15 mouse cellular contexts compared by ENCODE assay signal in the genomic region with DNA sequence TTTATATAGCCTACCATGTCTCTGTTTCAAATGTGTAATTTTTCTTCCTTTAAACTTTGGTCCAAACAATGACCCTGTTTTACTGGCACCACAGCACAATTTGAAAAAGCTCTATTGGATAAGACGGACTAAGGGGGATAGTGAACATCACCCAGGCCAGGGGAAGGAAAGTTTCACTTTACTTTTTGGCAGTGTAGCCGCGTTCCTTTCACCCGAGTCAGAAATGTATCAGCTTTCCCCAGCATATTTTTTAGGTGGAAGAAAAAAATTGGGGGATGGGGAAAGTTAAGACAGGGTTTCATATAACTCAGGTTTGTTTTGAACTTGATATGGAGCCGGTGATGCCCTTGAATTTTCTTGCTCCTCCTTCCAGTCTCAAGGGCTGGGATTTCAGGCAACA. TPM values are rescaled to one million over a fixed set of nuclear protein-coding genes. Genes with fewer than 3 reads are reported as not detected.
DNase-seq lines count a peak whose midpoint lies in the region; ATAC-seq and TF ChIP-seq lines count a peak whose summit lies in the region.
"Had no signal": no experiment of that assay in that cellular context is flagged by ENCODE, and none has a peak within 500 bp of the region (broad histone marks: within the 10 kb centered on the region; RNA-seq: fewer than 3 reads in every experiment).

No protein-coding gene starts in this region.

- H3K27ac ChIP-seq in heart, adult 2 months = no peak overlapping the region
- no peak overlapping the region for H3K27ac ChIP-seq in heart, embryonic 11.5 days (ENCODE audit: low read depth, low read length)
- H3K27ac ChIP-seq in embryonic facial prominence, embryonic 14.5 days (replicated peaks; ENCODE audit: low read depth, low read length) = no peak overlapping the region
- H3K27ac ChIP-seq: heart, embryonic 15.5 days; hindbrain, embryonic 14.5 days; layer of hippocampus, adult 2 months had no signal

- no peaks in the 10 kb centered on the region for H3K9me3 ChIP-seq in heart, embryonic 11.5 days (replicated peaks; ENCODE audit: control insufficient read depth, low read length)
- H3K9me3 ChIP-seq in embryonic facial prominence, embryonic 14.5 days (ENCODE audit: control insufficient read depth, low read length) = no peaks in the 10 kb centered on the region
- H3K9me3 ChIP-seq: heart, embryonic 15.5 days had no signal

- H3K4me1 ChIP-seq in heart, adult 2 months (ENCODE audit: control insufficient read depth, insufficient read depth, low read length) = no peaks in the 10 kb centered on the region; the same call in none of the 2 replicates
- H3K4me1 ChIP-seq in heart, embryonic 11.5 days (ENCODE audit: control insufficient read depth, insufficient read depth, low read length) = peaks cover 10% of the 10 kb centered on the region
- H3K4me1 ChIP-seq in embryonic facial prominence, embryonic 14.5 days (ENCODE audit: control insufficient read depth, insufficient read depth, low read length) = peaks cover 6% of the 10 kb centered on the region

- peak; percentile 16 to 20 for DNase-seq in heart, adult 2 months
- peak; percentile 78 for DNase-seq in embryonic facial prominence, embryonic 14.5 days (ENCODE audit: low spot score)
- peak; percentile 31 to 34 for DNase-seq in heart, postnatal 10 days
- no peak for DNase-seq in thymus, postnatal 10 days (ENCODE audit: low spot score in 2 of 2)
- DNase-seq in layer of hippocampus, adult 11-12 months (ENCODE audit: low spot score) = no peak
- no peak for DNase-seq in c-Kit-positive CD71-positive TER-119-positive erythroid progenitor cells, embryonic 14.5 days (ENCODE audit: low spot score)
- DNase-seq: cerebellum, adult 11 months; kidney, adult 9 months; thymus, postnatal 14 days had no signal

- intact Hi-C loops in heart, adult 2 months (cut with DNase I) = loop anchor here (5.0 kb wide), 2 partner anchors 200 to 410 kb away; a partner anchor contains a TSS
- intact Hi-C loops in heart, postnatal 10 days (cut with DNase I) = loop anchor here (5.0 kb wide), 1 partner anchor 415 kb away; no protein-coding TSS in a partner anchor

- no peak for ATAC-seq in heart, embryonic 11.5 days (replicated peaks; ENCODE audit: insufficient number of reproducible peaks, low FRiP score, low TSS enrichment)
- peak; percentile 68 for ATAC-seq in embryonic facial prominence, embryonic 14.5 days (ENCODE audit: low read depth)

- H3K79me2 ChIP-seq in heart, adult 2 months (replicated peaks; ENCODE audit: control insufficient read depth, insufficient read depth, low read length) = peaks cover 2% of the 10 kb centered on the region; the same call in 1 of the 2 replicates
- peaks cover 33% of the 10 kb centered on the region for H3K79me2 ChIP-seq in C2C12 (ENCODE audit: control insufficient read depth, insufficient read depth)

- H3K36me3 ChIP-seq in heart, adult 2 months (ENCODE audit: control insufficient read depth, insufficient read depth, low read length) = no peaks in the 10 kb centered on the region
- peaks cover 8% of the 10 kb centered on the region for H3K36me3 ChIP-seq in heart, embryonic 11.5 days (ENCODE audit: control insufficient read depth, insufficient read depth, low read length)
- H3K36me3 ChIP-seq in C2C12 (ENCODE audit: control insufficient read depth, insufficient read depth) = peaks cover 9% of the 10 kb centered on the region
- peaks cover 12% of the 10 kb centered on the region for H3K36me3 ChIP-seq in embryonic facial prominence, embryonic 14.5 days (ENCODE audit: control insufficient read depth, insufficient read depth, low read length)

- H3K27me3 ChIP-seq in heart, adult 2 months (ENCODE audit: control insufficient read depth, insufficient read depth, low read length) = no peaks in the 10 kb centered on the region
- no peaks in the 10 kb centered on the region for H3K27me3 ChIP-seq in heart, embryonic 11.5 days (ENCODE audit: control insufficient read depth, insufficient read depth, low read length)
- no peaks in the 10 kb centered on the region for H3K27me3 ChIP-seq in C2C12 (ENCODE audit: control insufficient read depth, insufficient read depth, insufficient read length)
- H3K27me3 ChIP-seq in embryonic facial prominence, embryonic 14.5 days (replicated peaks; ENCODE audit: control insufficient read depth, insufficient read depth, low read length) = no peaks in the 10 kb centered on the region
- H3K27me3 ChIP-seq: heart, embryonic 15.5 days had no signal

- no peak for TF ChIP-seq CTCF in heart, adult 2 months (IDR thresholded peaks at IDR 0.05)
- TF ChIP-seq CTCF in C2C12 (IDR thresholded peaks at IDR 0.05; ENCODE audit: control insufficient read depth, insufficient read depth, insufficient read length) = no peak

- H3K9ac ChIP-seq in heart, adult 2 months (ENCODE audit: low read depth, low read length) = no peak overlapping the region
- no peak overlapping the region for H3K9ac ChIP-seq in heart, embryonic 11.5 days (ENCODE audit: low read depth, low read length)
- H3K9ac ChIP-seq in embryonic facial prominence, embryonic 14.5 days (ENCODE audit: low read depth, low read length) = no peak overlapping the region
- H3K9ac ChIP-seq: hindbrain, embryonic 14.5 days had no signal

- H3K4me2 ChIP-seq in heart, embryonic 11.5 days = no peak overlapping the region
- no peak overlapping the region for H3K4me2 ChIP-seq in embryonic facial prominence, embryonic 14.5 days (ENCODE audit: low read depth, low read length)
- H3K4me2 ChIP-seq: midbrain, embryonic 11.5 days had no signal

- whole genome bisulfite sequencing in heart, adult 2 months = 70% methylated on average over 5 of the region's 5 CpGs
- WGBS in heart, embryonic 11.5 days (ENCODE audit: insufficient replicate concordance) = 72% methylated on average over 5 of the region's 5 CpGs
- WGBS in embryonic facial prominence, embryonic 14.5 days = 46% methylated on average over 5 of the region's 5 CpGs

- TF ChIP-seq EP300 in heart, adult 2 months (IDR thresholded peaks at IDR 0.05; ENCODE audit: insufficient read depth, low read depth, low read length) = no peak

- TF ChIP-seq POLR2A in heart, adult 2 months (IDR thresholded peaks at IDR 0.05; ENCODE audit: insufficient read depth, low read depth, low read length) = no peak

- H3K4me3 ChIP-seq in heart, adult 2 months = no peak overlapping the region; the same call in 1 of the 2 replicates
- H3K4me3 ChIP-seq in heart, embryonic 11.5 days (ENCODE audit: low read depth, low read length) = no peak overlapping the region
- H3K4me3 ChIP-seq in C2C12 (ENCODE audit: insufficient read depth, poor library complexity, severe bottlenecking) = no peak overlapping the region
- H3K4me3 ChIP-seq in embryonic facial prominence, embryonic 14.5 days (ENCODE audit: low read depth, low read length) = no peak overlapping the region

- H3ac ChIP-seq in C2C12 (ENCODE audit: control insufficient read depth, insufficient read length, low read depth) = no peak overlapping the region

- H3K79me3 ChIP-seq in C2C12 (ENCODE audit: low read depth) = peaks cover 17% of the 10 kb centered on the region

TF ChIP-seq in C2C12, 6 proteins besides CTCF, POLR2A, EP300 and RAD21:
- TF ChIP-seq MYOG (IDR thresholded peaks at IDR 0.05; ENCODE audit: control insufficient read depth, extremely low read depth, insufficient read length) (no peak), CEBPB (IDR thresholded peaks at IDR 0.05; ENCODE audit: low read depth) (no peak), MYOD1 (IDR thresholded peaks at IDR 0.05; ENCODE audit: control insufficient read depth, insufficient read length, low read depth) (no peak), MAX (IDR thresholded peaks at IDR 0.05) (peak; percentile 11), FOSL1 (IDR thresholded peaks at IDR 0.05; ENCODE audit: insufficient read depth, low read length, poor library complexity, severe bottlenecking) (peak; percentile 21), USF1 (IDR thresholded peaks at IDR 0.05; ENCODE audit: low read depth) (no peak)

RNA-seq across cellular contexts. Expression of a gene that starts 1.0 kb away (rescaled TPM):
- total RNA-seq in heart, adult 2 months (2021) = 1 to 10 TPM; 5.6 to 6.2 TPM
- 1.9 and 3.6 TPM in 2 replicates for polyA plus RNA-seq in heart, adult 2 months (2012; rRNA removed)
- 7.9 and 9.3 TPM in 2 replicates for polyA plus RNA-seq in heart, embryonic 11.5 days (2014; fragmentation: Nextera tagmentation; extraction: Ambion mirVana)
- polyA plus RNA-seq in C2C12 (2012; fragmentation: generic; extraction: Trizol) = 2.6 TPM
- 9.6 TPM in 2 replicates for polyA plus RNA-seq in embryonic facial prominence, embryonic 14.5 days (2014; fragmentation: Nextera tagmentation; extraction: Ambion mirVana)
- 1 to 10 TPM; 7.4 to 9.6 TPM for total RNA-seq in heart, postnatal 10 days (2021)

Comparison
In these comparisons a context has a peak if more than half of its experiments do, and no peak if none do; other contexts are left out.
1. DNase-seq: peak in heart, adult 2 months (2 of 2), embryonic facial prominence, embryonic 14.5 days (single experiment) and heart, postnatal 10 days (2 of 2); none in thymus, postnatal 10 days (0 of 2), layer of hippocampus, adult 11-12 months (single experiment) and c-Kit-positive CD71-positive TER-119-positive erythroid progenitor cells, embryonic 14.5 days (single experiment).